Mouse (Mus musculus) MEL (cell line): ENCODE measurements around the gene Snapc2. TPM values are rescaled to one million over a fixed set of nuclear protein-coding genes. Genes with fewer than 3 reads are reported as not detected.

Source experiments
- DNase-seq: peaks from one replicate; pipeline ENCODE4 v3.0.0; 2011; ENCODE audit warnings: low read depth, low spot score
- H3K27ac ChIP-seq: 2 replicates; pipeline ENCODE4 v1.5.1; 2012; ENCODE audit warnings: low read depth, mild to moderate bottlenecking, control low read depth, low read length, moderate library complexity; ENCODE audit not compliant: control insufficient read depth
- H3K27me3 ChIP-seq, 2 experiments: fragments of 150-350 bp in 1 of 2; sonication (generic) in 1 of 2; 2 replicates each; pipeline ENCODE4 v1.6.1; 2012; ENCODE audit warnings: low read length in 2 of 2, mild to moderate bottlenecking in 2 of 2, improper control_type of control experiment in 1 of 2, moderate library complexity in 1 of 2; ENCODE audit not compliant: insufficient read depth in 2 of 2, control insufficient read depth in 1 of 2
- H3K36me3 ChIP-seq, 2 experiments: 2 replicates each; pipeline ENCODE4 v1.6.1; 2012 to 2014; ENCODE audit warnings: low read length in 2 of 2, improper control_type of control experiment in 1 of 2, inconsistent platforms in 1 of 2, mild to moderate bottlenecking in 1 of 2; ENCODE audit not compliant: insufficient read depth in 2 of 2, control insufficient read depth in 1 of 2
- H3K4me1 ChIP-seq, 2 experiments: fragments of 150-350 bp in 1 of 2; sonication (generic) in 1 of 2; 2 replicates each; pipeline ENCODE4 v1.6.1; 2012; ENCODE audit warnings: low read length in 2 of 2, improper control_type of control experiment in 1 of 2, mild to moderate bottlenecking in 1 of 2; ENCODE audit not compliant: insufficient read depth in 2 of 2, control insufficient read depth in 1 of 2
- H3K4me3 ChIP-seq, 2 experiments: fragments of 150-350 bp in 1 of 2; sonication (generic) in 1 of 2; 2 replicates each; pipeline ENCODE4 v1.5.1; 2012; ENCODE audit warnings: low read depth in 2 of 2, low read length in 2 of 2, mild to moderate bottlenecking in 2 of 2, moderate library complexity in 2 of 2, control low read depth in 1 of 2, improper control_type of control experiment in 1 of 2; ENCODE audit not compliant: control insufficient read depth in 1 of 2, insufficient read depth in 1 of 2
- H3K79me2 ChIP-seq: 2 replicates; pipeline ENCODE4 v1.6.1; 2012; ENCODE audit warnings: mild to moderate bottlenecking, low read length, moderate library complexity; ENCODE audit not compliant: control insufficient read depth, poor library complexity, insufficient read depth
- H3K9ac ChIP-seq: 2 replicates; pipeline ENCODE4 v1.6.1; 2012; ENCODE audit warnings: low read depth, mild to moderate bottlenecking, control low read depth, low read length, moderate library complexity; ENCODE audit not compliant: control insufficient read depth, poor library complexity, severe bottlenecking
- H3K9me3 ChIP-seq: fragments of 150-350 bp; sonication (generic); replicated peaks from 2 replicates; pipeline ENCODE4 v1.6.1; 2012; ENCODE audit warnings: mild to moderate bottlenecking, low read length, improper control_type of control experiment, moderate library complexity; ENCODE audit not compliant: insufficient read depth
- CTCF ChIP-seq, 3 experiments: IDR thresholded peaks in 2 of 3; conservative IDR thresholded peaks in 1 of 3; 2 replicates each; pipeline ENCODE4 v1.5.1; 2011 to 2012; ENCODE audit warnings: low read length in 3 of 3, low read depth in 2 of 3, mild to moderate bottlenecking in 2 of 3, improper control_type of control experiment in 1 of 3, inconsistent platforms in 1 of 3, mixed read lengths in 1 of 3, moderate library complexity in 1 of 3; ENCODE audit not compliant: control insufficient read depth in 1 of 3, insufficient read depth in 1 of 3, poor library complexity in 1 of 3, severe bottlenecking in 1 of 3
- EP300 ChIP-seq, 2 experiments: IDR thresholded peaks; 2 replicates each; pipeline ENCODE4 v1.6.1; 2011; ENCODE audit warnings: improper control_type of control experiment in 2 of 2, low read length in 2 of 2, low read depth in 1 of 2, mild to moderate bottlenecking in 1 of 2
- GABPA ChIP-seq: IDR thresholded peaks from 2 replicates; pipeline ENCODE4 v1.6.1; 2012; ENCODE audit warnings: low read depth, mild to moderate bottlenecking, inconsistent platforms, low read length, improper control_type of control experiment, moderate library complexity
- GATA1 ChIP-seq: IDR thresholded peaks from 2 replicates; pipeline ENCODE4 v1.6.1; 2011; ENCODE audit warnings: low read depth, low read length, improper control_type of control experiment
- JUND ChIP-seq: IDR thresholded peaks from 2 replicates; pipeline ENCODE4 v1.6.1; 2011; ENCODE audit warnings: low read depth, mild to moderate bottlenecking, improper control_type of control experiment, low read length
- KAT2A ChIP-seq: conservative IDR thresholded peaks from 2 replicates; pipeline ENCODE4 v1.6.1; 2012; ENCODE audit warnings: low read depth, low read length, improper control_type of control experiment, inconsistent platforms
- MAFK ChIP-seq: IDR thresholded peaks from 2 replicates; pipeline ENCODE4 v1.6.1; 2011; ENCODE audit warnings: low read depth, mild to moderate bottlenecking, low read length, improper control_type of control experiment, borderline replicate concordance
- MAX ChIP-seq: IDR thresholded peaks from 2 replicates; pipeline ENCODE4 v1.6.1; 2011; ENCODE audit warnings: low read length, improper control_type of control experiment
- MXI1 ChIP-seq: IDR thresholded peaks from 2 replicates; pipeline ENCODE4 v1.6.1; 2011; ENCODE audit warnings: mild to moderate bottlenecking, low read depth, low read length, improper control_type of control experiment
- NELFE ChIP-seq: IDR thresholded peaks from 2 replicates; pipeline ENCODE4 v1.6.1; 2011; ENCODE audit warnings: low read depth, low read length, improper control_type of control experiment
- POLR2AphosphoS5 ChIP-seq: IDR thresholded peaks from 2 replicates; pipeline ENCODE4 v1.6.1; 2012; ENCODE audit warnings: low read depth, borderline replicate concordance, mild to moderate bottlenecking, inconsistent platforms, low read length, moderate library complexity, mixed read lengths
- RAD21 ChIP-seq: IDR thresholded peaks from 2 replicates; pipeline ENCODE4 v1.6.1; 2011; ENCODE audit warnings: mild to moderate bottlenecking, low read depth, low read length, improper control_type of control experiment
- RCOR1 ChIP-seq: IDR thresholded peaks from 2 replicates; pipeline ENCODE4 v1.6.1; 2012; ENCODE audit warnings: low read depth, mild to moderate bottlenecking, inconsistent platforms, low read length, improper control_type of control experiment
- SIN3A ChIP-seq: IDR thresholded peaks from 2 replicates; pipeline ENCODE4 v1.6.1; 2012; ENCODE audit warnings: low read length, improper control_type of control experiment, inconsistent platforms
- SMC3 ChIP-seq: IDR thresholded peaks from 2 replicates; pipeline ENCODE4 v1.6.1; 2011; ENCODE audit warnings: low read depth, low read length, improper control_type of control experiment
- TAL1 ChIP-seq: IDR thresholded peaks from 2 replicates; pipeline ENCODE4 v1.6.1; 2012; ENCODE audit warnings: mild to moderate bottlenecking, inconsistent platforms, low read length, moderate library complexity, mixed read lengths
- TBP ChIP-seq: IDR thresholded peaks from 2 replicates; pipeline ENCODE4 v1.8.0; 2011; ENCODE audit warnings: low read depth, low read length, improper control_type of control experiment
- TCF12 ChIP-seq: IDR thresholded peaks from 2 replicates; pipeline ENCODE4 v1.6.1; 2014; ENCODE audit warnings: low read depth, mild to moderate bottlenecking, inconsistent platforms, low read length, improper control_type of control experiment, moderate library complexity
- UBTF ChIP-seq: IDR thresholded peaks from 2 replicates; pipeline ENCODE4 v1.6.1; 2012; ENCODE audit warnings: low read depth, mild to moderate bottlenecking, inconsistent platforms, low read length, improper control_type of control experiment, moderate library complexity, borderline replicate concordance; ENCODE audit not compliant: insufficient read depth
- USF1 ChIP-seq: IDR thresholded peaks from 2 replicates; pipeline ENCODE4 v1.6.1; 2014; ENCODE audit warnings: low read depth, mild to moderate bottlenecking, inconsistent platforms, low read length, improper control_type of control experiment, moderate library complexity
- ZMIZ1 ChIP-seq: IDR thresholded peaks from 2 replicates; pipeline ENCODE4 v1.6.1; 2012; ENCODE audit warnings: low read depth, mild to moderate bottlenecking, inconsistent platforms, low read length, improper control_type of control experiment, moderate library complexity
- polyA plus RNA-seq, 2 experiments: library from polyadenylated mRNA; stranded (reverse) in 1 of 2; unstranded in 1 of 2; fragments of >175 nt in 1 of 2; fragments of >200 nt in 1 of 2; gene quantifications; 2 replicates each; pipeline versions ENCODE4 v1.2.1 to v1.2.4; 2012; ENCODE audit warnings: low replicate concordance in 2 of 2, low read depth in 1 of 2; ENCODE audit not compliant: insufficient read length in 2 of 2, insufficient read depth in 1 of 2, missing spikeins in 1 of 2
- total RNA-seq: library from RNA; depleted of rRNA; stranded (reverse); fragments of 300-350 nt; gene quantifications from 2 replicates; pipeline ENCODE4 v1.2.3, GENCODE M21; 2012

Snapc2 gene
- total and polyA plus RNA-seq, 3 experiments: 24.2 to 46.2 TPM; not detected in 1

DNA sequence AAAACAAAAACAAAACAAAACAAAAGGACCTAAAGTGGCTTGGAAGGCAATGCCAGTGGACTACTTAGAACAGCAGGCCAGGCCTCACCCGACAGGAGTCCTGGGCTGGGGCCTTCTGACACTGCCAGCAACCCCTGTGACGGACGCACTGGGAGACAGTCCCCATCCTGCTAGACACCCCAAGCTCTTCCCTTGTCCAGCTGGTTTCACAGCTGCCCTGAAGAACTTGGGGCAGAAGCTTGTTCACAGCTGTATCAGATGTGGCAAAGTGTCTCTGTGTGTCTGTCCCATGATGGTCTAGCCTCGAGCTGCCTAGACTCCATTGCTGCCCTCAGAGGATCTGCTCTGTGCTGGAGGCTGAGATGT lies 6.9 kb downstream of the Snapc2 start (continued):
- no peak for TF ChIP-seq USF1
- no peak for TF ChIP-seq ZMIZ1
- no peak for TF ChIP-seq RCOR1

DNA sequence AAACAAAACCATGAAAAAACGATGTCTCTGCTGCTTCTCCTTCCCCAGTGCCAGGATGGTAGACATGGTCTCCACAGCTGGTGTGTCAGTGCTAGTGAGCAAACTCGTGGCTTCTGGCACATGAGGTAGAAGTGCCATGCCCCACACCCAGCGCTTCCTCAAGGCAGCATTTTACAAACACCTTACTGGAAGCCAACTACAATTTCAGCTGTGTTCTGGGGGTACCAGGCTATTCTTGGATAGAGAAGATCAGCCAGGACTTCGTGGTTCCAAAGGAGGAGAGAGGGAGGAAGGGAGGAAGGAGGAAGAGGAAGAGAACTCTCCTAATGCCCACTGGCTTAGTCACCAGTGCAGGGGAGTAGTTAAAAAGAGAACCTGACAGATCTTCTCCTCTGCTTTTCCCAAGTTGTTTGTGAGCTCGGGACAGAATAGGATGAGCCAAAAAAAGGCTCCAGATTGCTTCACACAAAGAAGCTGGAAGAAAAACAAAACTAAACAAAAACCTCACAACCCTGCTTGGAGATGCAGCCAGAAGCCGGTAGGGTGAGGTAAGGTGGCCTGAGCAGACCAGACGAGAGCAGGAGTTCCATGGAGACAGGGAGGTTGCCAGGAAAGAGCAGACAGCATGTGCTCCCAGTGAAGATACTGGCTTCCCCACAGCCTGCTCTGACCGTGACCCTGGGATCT lies 10.4 kb downstream of the Snapc2 start:
- Histone ChIP-seq H3K27ac (no peak overlapping the region), H3K9ac (no peak overlapping the region), H3K4me3 (no peak overlapping the region), H3K9me3 (no peaks in the 10 kb centered on the region), H3K79me2 (no peaks in the 10 kb centered on the region), H3K27me3 (no peaks in the 10 kb centered on the region), H3K4me1 (peaks cover 0 to 4% of the 10 kb centered on the region in 2 experiments; a peak in 2 of 4 replicates), H3K36me3 (peaks cover 3 to 12% of the 10 kb centered on the region in 2 experiments; a peak in 3 of 4 replicates)
- DNase-seq: no peak
- no peak for TF ChIP-seq POLR2AphosphoS5
- TF ChIP-seq MXI1: no peak
- no peak for TF ChIP-seq TBP

DNA sequence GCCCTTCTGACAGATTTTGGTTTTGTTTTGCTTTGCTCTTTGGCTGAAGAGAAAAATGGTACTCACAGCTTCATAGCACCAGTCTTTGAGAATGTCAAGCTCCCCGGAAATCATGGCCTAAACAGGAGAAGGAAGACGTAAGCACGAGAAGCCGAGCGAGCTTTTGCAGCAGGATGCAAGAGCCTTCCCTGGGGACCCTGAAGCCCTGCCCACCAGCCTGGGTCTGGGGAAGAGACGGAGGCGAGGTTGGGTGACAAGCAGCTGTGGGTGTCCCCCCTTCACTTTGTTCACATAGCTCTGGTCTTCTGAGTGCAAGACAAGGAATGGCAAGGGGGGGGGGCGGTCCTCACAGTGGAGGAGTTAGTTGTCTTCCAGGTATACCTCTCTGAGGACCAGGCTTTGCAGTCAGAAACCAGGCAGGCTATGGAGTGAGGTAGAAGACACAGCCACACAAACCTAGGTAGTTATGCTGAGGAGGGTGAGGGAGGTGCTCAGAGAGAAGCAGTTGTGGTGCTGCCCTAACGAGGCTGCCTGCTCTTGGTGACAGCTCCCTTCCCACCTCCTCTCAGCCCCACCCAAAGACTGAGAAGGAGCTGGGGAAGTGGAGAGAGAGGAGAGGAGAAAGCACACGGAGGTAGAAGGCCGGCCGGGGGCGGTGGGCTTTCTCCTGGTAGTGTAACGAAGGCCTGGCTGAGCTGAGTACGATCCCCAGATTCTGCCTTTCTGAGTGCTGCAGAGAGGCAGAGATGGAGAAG lies 12.5 kb downstream of the Snapc2 start:
- Histone ChIP-seq H3K27me3 (no peaks in the 10 kb centered on the region), H3K36me3 (peaks cover 0 to 18% of the 10 kb centered on the region in 2 experiments; a peak in 2 of 4 replicates), H3K4me1 (no peaks in the 10 kb centered on the region), H3K9ac (no peak overlapping the region), H3K79me2 (no peaks in the 10 kb centered on the region), H3K27ac (no peak overlapping the region), H3K9me3 (no peaks in the 10 kb centered on the region), H3K4me3 (no peak overlapping the region)
- DNase-seq: no peak
- no peak for TF ChIP-seq NELFE
- no peak for TF ChIP-seq KAT2A
- no peak for TF ChIP-seq MAX
- TF ChIP-seq USF1: no peak
- TF ChIP-seq RAD21: no peak

DNA sequence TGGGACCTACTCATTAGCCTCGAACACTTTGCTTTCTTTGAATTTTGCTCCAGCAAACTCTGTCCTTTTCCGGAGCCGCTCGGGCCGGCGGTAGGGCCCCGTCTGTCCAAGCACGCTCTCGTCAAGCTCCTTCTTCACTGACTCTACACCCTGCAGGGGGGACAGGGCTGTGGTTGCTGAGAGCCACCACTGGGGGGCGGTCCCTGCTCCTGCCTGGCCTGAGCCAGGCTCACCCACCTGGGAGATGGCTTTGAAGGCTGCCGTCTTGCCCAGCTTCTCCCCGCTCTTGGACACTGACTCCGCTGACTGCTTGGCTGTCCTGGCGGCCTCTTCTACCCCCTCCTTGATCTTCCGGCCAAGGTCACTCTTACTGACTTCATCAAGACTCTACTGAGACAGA lies 14.7 kb downstream of the Snapc2 start:
- H3K27me3 ChIP-seq: no peaks in the 10 kb centered on the region
- DNase-seq: peak; percentile 46
- no peak overlapping the region for H3K4me3 ChIP-seq
- no peaks in the 10 kb centered on the region for H3K4me1 ChIP-seq
- H3K9ac ChIP-seq: no peak overlapping the region
- no peak overlapping the region for H3K27ac ChIP-seq
- H3K79me2 ChIP-seq: no peaks in the 10 kb centered on the region
- peaks cover 0 to 22% of the 10 kb centered on the region in 2 experiments; a peak in 2 of 4 replicates for H3K36me3 ChIP-seq
- H3K9me3 ChIP-seq: no peaks in the 10 kb centered on the region
- TF ChIP-seq POLR2AphosphoS5 (no peak), TCF12 (no peak), MXI1 (no peak), EP300 (IDR thresholded peaks at IDR 0.05; ENCODE audit: low read depth in 1 of 2, low read length in 2 of 2) (no peak), SIN3A (no peak), UBTF (no peak), ZMIZ1 (no peak), GATA1 (no peak), RAD21 (peak; percentile 34), GABPA (no peak), CTCF (IDR thresholded peaks at IDR 0.05 in 2 of 3, conservative IDR thresholded peaks at IDR 0.05 in 1 of 3; ENCODE audit: control insufficient read depth in 1 of 3, insufficient read depth in 1 of 3, low read depth in 2 of 3, low read length in 3 of 3, poor library complexity in 1 of 3, severe bottlenecking in 1 of 3) (peak; percentile 27 to 73 (median 55); a peak in 5 of 6 replicates), TAL1 (no peak), KAT2A (no peak), SMC3 (peak; percentile 59), JUND (no peak), MAFK (no peak), NELFE (no peak)
